Mouse (Mus musculus) liver, embryonic 14.5 days (tissue): ENCODE measurements at regions not wholly inside any gene's neighbourhood (a gene's known extent, or its start where the extent isn't known, plus 50 kb on each side); places are given as distances from the start of the nearest gene placed in this dataset.

Source experiments
- ATAC-seq: fragments of 200-750 bp; cut with Nextera tagmentation; 2 replicates; pipeline ENCODE4 v1.8.0; 2017; ENCODE audit warnings: moderate number of reproducible peaks, mild to moderate bottlenecking, moderate library complexity; ENCODE audit not compliant: insufficient read depth
- DNase-seq, 3 experiments: peaks; one replicate each; pipeline ENCODE4 v3.0.0-alpha.2; 2012 to 2013; ENCODE audit warnings: low read depth in 3 of 3, low spot score in 3 of 3
- H3K27ac ChIP-seq: fragments of 300-500 bp; sonication (generic); 2 replicates; pipeline ENCODE4 v1.5.1; 2014; ENCODE audit warnings: moderate library complexity, mild to moderate bottlenecking, control low read depth, inconsistent platforms
- H3K27me3 ChIP-seq: fragments of 300-500 bp; sonication (generic); 2 replicates; pipeline ENCODE4 v1.6.1; 2014; ENCODE audit warnings: mild to moderate bottlenecking, low read length, moderate library complexity; ENCODE audit not compliant: control insufficient read depth, insufficient read depth
- H3K36me3 ChIP-seq: fragments of 300-500 bp; sonication (generic); replicated peaks from 2 replicates; pipeline ENCODE4 v1.6.1; 2014; ENCODE audit warnings: low read depth; ENCODE audit not compliant: control insufficient read depth, insufficient read depth
- H3K4me1 ChIP-seq, 2 experiments: fragments of 200-500 bp in 1 of 2; fragments of 300-500 bp in 1 of 2; sonication (generic) in 1 of 2; replicated peaks; 2 replicates each; pipeline ENCODE4 v1.6.1; 2012 to 2014; ENCODE audit warnings: antibody characterized with exemption in 1 of 2, inconsistent platforms in 1 of 2, low read length in 1 of 2; ENCODE audit not compliant: control insufficient read depth in 2 of 2, insufficient read depth in 2 of 2
- H3K4me2 ChIP-seq: fragments of 300-500 bp; sonication (generic); 2 replicates; pipeline ENCODE4 v1.6.1; 2014; ENCODE audit warnings: low read depth, mild to moderate bottlenecking, control low read depth, moderate library complexity
- H3K4me3 ChIP-seq, 2 experiments: fragments of 200-500 bp in 1 of 2; fragments of 300-500 bp in 1 of 2; sonication (generic) in 1 of 2; 2 replicates each; pipeline ENCODE4 v1.5.1; 2012 to 2014; ENCODE audit warnings: low read depth in 2 of 2, low read length in 2 of 2, mild to moderate bottlenecking in 2 of 2, control low read depth in 1 of 2, inconsistent platforms in 1 of 2, moderate library complexity in 1 of 2; ENCODE audit not compliant: insufficient read depth in 1 of 2
- H3K9ac ChIP-seq: fragments of 300-500 bp; sonication (generic); replicated peaks from 2 replicates; pipeline ENCODE4 v1.6.1; 2014; ENCODE audit warnings: mild to moderate bottlenecking, control low read depth, moderate library complexity
- H3K9me3 ChIP-seq: fragments of 300-500 bp; sonication (generic); 2 replicates; pipeline ENCODE4 v1.6.1; 2016; ENCODE audit warnings: low read length, mixed read lengths; ENCODE audit not compliant: control insufficient read depth
- CTCF ChIP-seq: IDR thresholded peaks from 2 replicates; pipeline ENCODE4 v1.5.1; 2016; ENCODE audit warnings: antibody characterized with exemption, low read depth, control low read depth
- EP300 ChIP-seq: IDR thresholded peaks from 2 replicates; pipeline ENCODE4 v1.6.1; 2016; ENCODE audit warnings: antibody characterized with exemption, low read depth
- WGBS: fragments of 180-500 bp; shearing (Covaris S2); extraction: QIAGEN DNeasy Blood & Tissue Kit; methylation state at CpG from one replicate; pipeline ENCODE4 v1.1.7; 2014; ENCODE audit not compliant: insufficient replicate concordance; 5-methylcytosine and 5-hydroxymethylcytosine counted together

DNA sequence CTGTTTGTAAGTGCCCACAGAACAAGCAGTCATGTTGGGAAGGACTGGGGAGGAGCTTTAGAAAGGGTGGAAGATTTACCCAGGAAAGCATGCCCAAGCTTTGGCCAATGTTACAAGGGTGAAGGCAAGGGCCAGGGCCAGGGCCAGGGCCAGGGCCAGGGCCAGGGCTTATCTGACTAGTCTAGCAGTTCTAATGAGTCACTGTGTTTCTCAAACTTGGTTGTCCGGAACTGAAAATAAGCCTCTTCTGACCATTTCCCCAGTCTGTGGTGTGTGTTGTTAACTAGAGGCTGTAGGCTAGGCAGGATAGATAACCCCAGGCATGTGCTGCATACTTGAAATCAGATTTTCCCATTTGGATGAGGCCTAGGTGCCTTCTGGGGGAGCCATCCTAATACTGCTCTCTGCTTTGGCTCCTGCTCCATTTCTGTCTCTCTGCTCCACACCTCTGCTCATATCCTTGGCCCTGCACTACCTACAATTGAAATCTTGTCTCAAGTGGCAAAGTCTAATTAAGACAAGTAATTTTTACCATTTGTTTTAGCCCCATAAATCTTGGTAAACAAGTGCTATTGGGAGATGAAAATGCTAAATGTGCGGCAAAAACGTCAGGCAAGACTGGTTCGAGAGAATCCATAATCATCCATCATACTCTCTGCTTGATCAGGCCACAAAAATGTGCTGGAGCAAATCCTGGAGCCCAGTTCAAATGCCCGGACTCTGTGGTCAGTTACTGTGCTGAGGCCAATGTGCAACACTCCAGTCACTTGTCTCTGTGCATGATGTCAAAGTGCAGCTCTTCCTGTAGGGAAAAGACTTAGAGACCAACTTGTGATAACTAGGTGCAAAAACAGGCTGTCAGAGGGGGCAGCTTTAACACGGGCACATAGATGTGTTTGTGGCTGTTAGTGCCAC lies 137.7 kb downstream of the Erv3 start:
- TF ChIP-seq CTCF: no peak
- no peak for TF ChIP-seq EP300
- Histone ChIP-seq H3K9ac (no peak overlapping the region), H3K9me3 (no peaks in the 10 kb centered on the region), H3K4me3 (no peak overlapping the region), H3K27ac (no peak overlapping the region), H3K36me3 (no peaks in the 10 kb centered on the region), H3K4me1 (no peaks in the 10 kb centered on the region), H3K27me3 (no peaks in the 10 kb centered on the region), H3K4me2 (no peak overlapping the region)
- WGBS: 53% methylated on average over 6 of the region's 6 CpGs
- no peak for ATAC-seq
- no peak for DNase-seq

DNA sequence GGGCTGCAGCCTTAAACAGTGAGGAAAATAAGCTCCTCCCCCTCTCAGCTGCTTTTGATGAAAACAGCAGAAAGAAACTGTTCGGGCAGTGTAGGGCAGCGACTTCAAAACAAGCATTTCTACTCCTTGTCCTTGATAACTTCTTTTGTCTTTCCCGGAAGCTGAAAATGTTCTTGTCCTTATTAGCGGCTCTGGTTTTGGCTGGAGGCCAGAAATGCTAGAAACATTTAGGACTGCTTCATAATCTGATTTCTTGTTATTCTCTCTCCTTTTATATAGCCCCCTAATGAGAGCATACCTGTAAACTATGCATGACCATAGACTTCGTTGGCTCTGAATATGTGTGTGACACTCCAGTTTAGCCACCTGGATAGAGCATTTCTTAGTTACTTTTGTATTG lies 142.0 kb downstream of the Erv3 start:
- no peak for DNase-seq
- Histone ChIP-seq H3K36me3 (no peaks in the 10 kb centered on the region), H3K4me2 (no peak overlapping the region), H3K27me3 (no peaks in the 10 kb centered on the region), H3K4me1 (no peaks in the 10 kb centered on the region), H3K27ac (no peak overlapping the region), H3K4me3 (no peak overlapping the region), H3K9ac (no peak overlapping the region), H3K9me3 (no peaks in the 10 kb centered on the region)
- no peak for ATAC-seq
- WGBS: 67% methylated on average over 5 of the region's 5 CpGs
- no peak for TF ChIP-seq CTCF
- TF ChIP-seq EP300: no peak

DNA sequence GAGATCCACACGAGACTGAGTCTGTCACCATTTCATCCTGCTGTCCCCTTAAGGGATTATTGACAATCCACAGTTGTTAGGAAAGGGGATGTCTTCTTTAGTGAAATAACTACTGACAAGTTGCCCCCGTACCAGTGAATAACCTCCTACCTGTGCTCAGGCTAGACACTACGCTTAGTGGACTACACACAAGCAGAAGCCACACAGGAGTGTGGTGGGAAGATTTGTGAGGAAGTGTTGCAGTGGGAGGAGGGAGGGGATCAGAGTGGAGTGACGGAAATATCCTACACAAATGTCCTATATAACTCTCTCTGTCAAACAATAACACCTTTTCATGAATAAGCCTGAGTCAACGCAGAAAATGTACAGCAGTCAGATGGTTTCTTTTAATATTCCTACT lies 142.7 kb downstream of the Erv3 start:
- Histone ChIP-seq H3K4me2 (no peak overlapping the region), H3K4me3 (no peak overlapping the region), H3K27ac (no peak overlapping the region), H3K9me3 (no peaks in the 10 kb centered on the region), H3K4me1 (no peaks in the 10 kb centered on the region), H3K36me3 (no peaks in the 10 kb centered on the region), H3K27me3 (no peaks in the 10 kb centered on the region), H3K9ac (no peak overlapping the region)
- no peak for TF ChIP-seq EP300
- TF ChIP-seq CTCF: no peak
- no peak for ATAC-seq
- no peak for DNase-seq
- 64% methylated on average over 5 of the region's 5 CpGs for WGBS

DNA sequence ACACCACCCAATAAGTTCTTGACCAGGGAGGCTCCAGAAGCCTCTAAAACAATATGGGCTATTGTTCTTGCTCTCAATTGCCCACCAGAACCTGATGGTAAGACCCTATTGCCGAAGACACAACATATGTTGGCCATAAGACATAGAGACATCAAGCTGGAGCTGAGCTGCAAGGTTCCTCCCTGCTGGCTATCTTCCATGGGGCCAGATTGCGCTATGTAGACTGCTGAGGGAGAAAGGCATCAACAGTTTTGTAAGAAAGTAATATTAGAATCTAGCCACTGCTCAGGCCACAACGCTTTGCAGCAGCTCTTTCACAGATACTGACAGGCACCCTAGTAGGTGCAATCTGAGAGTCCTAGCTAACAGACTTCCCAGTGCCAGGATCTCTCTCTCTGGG lies 144.2 kb downstream of the Erv3 start:
- Histone ChIP-seq H3K4me3 (no peak overlapping the region), H3K9ac (no peak overlapping the region), H3K27ac (no peak overlapping the region), H3K4me1 (no peaks in the 10 kb centered on the region), H3K9me3 (no peaks in the 10 kb centered on the region), H3K27me3 (no peaks in the 10 kb centered on the region), H3K36me3 (no peaks in the 10 kb centered on the region), H3K4me2 (no peak overlapping the region)
- TF ChIP-seq EP300 (no peak), CTCF (no peak)
- no peak for DNase-seq
- WGBS: 57% methylated on average over 3 of the region's 3 CpGs
- no peak for ATAC-seq

DNA sequence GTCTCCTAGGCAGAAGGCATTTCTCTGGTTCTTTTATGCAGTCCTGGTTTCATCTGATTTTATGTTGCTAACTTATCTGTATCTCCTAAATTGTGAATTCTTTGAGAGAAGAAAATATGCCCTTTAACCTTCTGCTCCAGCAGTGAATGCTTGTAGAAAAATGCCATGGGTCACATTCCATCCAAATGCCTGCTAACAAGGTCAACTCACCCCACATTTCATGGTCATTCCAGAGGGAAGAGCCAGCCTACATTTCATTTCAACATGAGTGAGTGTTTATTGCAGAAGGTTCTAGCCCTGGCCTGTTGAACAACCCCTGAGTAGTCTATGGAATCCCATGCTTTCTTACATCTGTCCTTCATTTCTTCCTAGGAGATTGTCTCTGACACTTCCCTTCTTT lies 147.7 kb downstream of the Erv3 start:
- Histone ChIP-seq H3K9me3 (no peaks in the 10 kb centered on the region), H3K4me2 (no peak overlapping the region), H3K9ac (no peak overlapping the region), H3K4me1 (no peaks in the 10 kb centered on the region), H3K36me3 (no peaks in the 10 kb centered on the region), H3K4me3 (no peak overlapping the region), H3K27me3 (no peaks in the 10 kb centered on the region), H3K27ac (no peak overlapping the region)
- no peak for ATAC-seq
- DNase-seq: no peak
- no peak for TF ChIP-seq EP300
- TF ChIP-seq CTCF: no peak
